Mouse (Mus musculus): Measurements from ENCODE around the gene Platr17.

The Platr17 gene

GRCm38 (mm10) chr17:33920282-33921097, 15.6 kb downstream of the Platr17 start:
- peak; percentile 83 to 87 for DNase-seq

GRCm38 (mm10) chr17:33921361-33921760, 16.4 kb downstream of the Platr17 start:
- DNase-seq: no peak

GRCm38 (mm10) chr17:33924577-33925283, 19.8 kb downstream of the Platr17 start:
- DNase-seq: peak; percentile 53 to 58

GRCm38 (mm10) chr17:33925406-33926116, 20.6 kb downstream of the Platr17 start:
- DNase-seq: peak in 1 of 2 experiments; percentile 19

GRCm38 (mm10) chr17:33926207-33926932, 21.4 kb downstream of the Platr17 start:
- peak in 1 of 2 experiments; percentile 45 for DNase-seq

- peak in 1 of 2 experiments; percentile 7 for DNase-seq
Measured at GRCm38 (mm10) chr17:33928251-33928947, 23.5 kb downstream of the Platr17 start.

GRCm38 (mm10) chr17:33929371-33930279, 24.7 kb downstream of the Platr17 start, which contains the start of gene Rgl2:
TSS of gene Rgl2 (plus strand) at chr17:33929543.
- peak; percentile 95 to 96 for DNase-seq

- DNase-seq: peak; percentile 76 to 87
Measured at GRCm38 (mm10) chr17:33930280-33931158, 25.6 kb downstream of the Platr17 start.

GRCm38 (mm10) chr17:33931159-33931866, 26.4 kb downstream of the Platr17 start:
- peak in 1 of 2 experiments; percentile 53 for DNase-seq

- DNase-seq: peak in 1 of 2 experiments; percentile 20
Measured at GRCm38 (mm10) chr17:33931947-33932346, 27.0 kb downstream of the Platr17 start.

- peak in 1 of 2 experiments; percentile 22 for DNase-seq
Measured at GRCm38 (mm10) chr17:33932448-33932847, 27.5 kb downstream of the Platr17 start.

- DNase-seq: peak in 1 of 2 experiments; percentile 9
Measured at GRCm38 (mm10) chr17:33932970-33933369, 28.0 kb downstream of the Platr17 start.

GRCm38 (mm10) chr17:33935422-33936055, 30.6 kb downstream of the Platr17 start:
- peak in 1 of 2 experiments; percentile 11 for DNase-seq

- peak in 1 of 2 experiments; percentile 16 for DNase-seq
Measured at GRCm38 (mm10) chr17:33936993-33937392, 32.1 kb downstream of the Platr17 start.

- DNase-seq: no peak
Measured at GRCm38 (mm10) chr17:33938783-33939182, 33.8 kb downstream of the Platr17 start.

GRCm38 (mm10) chr17:33940206-33940805, 35.4 kb downstream of the Platr17 start, which contains the start of the genes Pfdn6 and Wdr46:
TSS of gene Pfdn6 (minus strand) at chr17:33940343.
TSS of gene Wdr46 (plus strand) at chr17:33940660.
- peak; percentile 82 to 84 for DNase-seq

GRCm38 (mm10) chr17:33940981-33941380, 36.0 kb downstream of the Platr17 start:
- peak in 1 of 2 experiments; percentile 52 for DNase-seq

- no peak for DNase-seq
Measured at GRCm38 (mm10) chr17:33941381-33941780, 36.4 kb downstream of the Platr17 start.
